Comparison of ENCODE assay signal across 11 mouse cellular contexts in genomic region chr11:106675875-106676274, GRCm38 (mm10).
DNase-seq lines count a peak whose midpoint lies in the region; ATAC-seq and TF ChIP-seq lines count a peak whose summit lies in the region.
"Had no signal": no experiment of that assay in that cellular context is flagged by ENCODE, and none has a peak within 500 bp of the region (broad histone marks: within the 10 kb centered on the region; RNA-seq: fewer than 3 reads in every experiment).

No protein-coding gene starts in this region.

- no peak overlapping the region for H3K4me3 ChIP-seq in embryonic facial prominence, embryonic 12.5 days
- no peak overlapping the region for H3K4me3 ChIP-seq in embryonic facial prominence, embryonic 10.5 days
- no peak overlapping the region for H3K4me3 ChIP-seq in kidney, adult 2 months (ENCODE audit: insufficient read depth, low read depth, low read length)
- no peak overlapping the region for H3K4me3 ChIP-seq in neural tube, embryonic 13.5 days
- H3K4me3 ChIP-seq in stomach, embryonic 15.5 days (replicated peaks), result no peak overlapping the region
- H3K4me3 ChIP-seq: hindbrain, embryonic 12.5 days had no signal

- WGBS in embryonic facial prominence, embryonic 12.5 days, result 81% methylated on average over 5 of the region's 5 CpGs
- WGBS in embryonic facial prominence, embryonic 10.5 days, result 92% methylated on average over 5 of the region's 5 CpGs
- WGBS in kidney, adult 2 months, result 81% methylated on average over 5 of the region's 5 CpGs
- WGBS in neural tube, embryonic 13.5 days, result 92% methylated on average over 5 of the region's 5 CpGs
- WGBS in stomach, embryonic 15.5 days, result 83% methylated on average over 5 of the region's 5 CpGs

- TF ChIP-seq CTCF in kidney, adult 2 months (conservative IDR thresholded peaks at IDR 0.05; ENCODE audit: insufficient read depth, insufficient read length, low read depth, low read length), result no peak

- H3K4me1 ChIP-seq in embryonic facial prominence, embryonic 12.5 days, result peaks cover 20% of the 10 kb centered on the region
- peaks cover 38% of the 10 kb centered on the region for H3K4me1 ChIP-seq in embryonic facial prominence, embryonic 10.5 days
- peaks cover 12% of the 10 kb centered on the region for H3K4me1 ChIP-seq in kidney, adult 2 months (ENCODE audit: control insufficient read depth, insufficient read depth, low read length)
- H3K4me1 ChIP-seq in neural tube, embryonic 13.5 days (replicated peaks), result peaks cover 22% of the 10 kb centered on the region
- H3K4me1 ChIP-seq in stomach, embryonic 15.5 days, result peaks cover 18% of the 10 kb centered on the region

- TF ChIP-seq POLR2A in kidney, adult 2 months (IDR thresholded peaks at IDR 0.05; ENCODE audit: low read depth, low read length), result no peak

- peak overlapping the region; percentile 63; the same call in 1 of the 2 replicates for H3K27ac ChIP-seq in embryonic facial prominence, embryonic 12.5 days
- H3K27ac ChIP-seq in embryonic facial prominence, embryonic 10.5 days (replicated peaks), result no peak overlapping the region; the same call in 1 of the 2 replicates
- H3K27ac ChIP-seq in kidney, adult 2 months (ENCODE audit: insufficient read depth, low read depth, low read length), result peak overlapping the region; percentile 86
- peak overlapping the region; percentile 89; the same call in 1 of the 2 replicates for H3K27ac ChIP-seq in neural tube, embryonic 13.5 days (replicated peaks)
- H3K27ac ChIP-seq in stomach, embryonic 15.5 days, result peak overlapping the region; percentile 78
- H3K27ac ChIP-seq: liver, embryonic 14.5 days had no signal

- no peaks in the 10 kb centered on the region for H3K36me3 ChIP-seq in embryonic facial prominence, embryonic 12.5 days
- H3K36me3 ChIP-seq in embryonic facial prominence, embryonic 10.5 days (replicated peaks), result no peaks in the 10 kb centered on the region
- H3K36me3 ChIP-seq in kidney, adult 2 months (ENCODE audit: control insufficient read depth, insufficient read depth, low read length), result no peaks in the 10 kb centered on the region
- no peaks in the 10 kb centered on the region for H3K36me3 ChIP-seq in neural tube, embryonic 13.5 days
- no peaks in the 10 kb centered on the region for H3K36me3 ChIP-seq in stomach, embryonic 15.5 days
- H3K36me3 ChIP-seq: hindbrain, embryonic 12.5 days had no signal

- H3K9ac ChIP-seq in embryonic facial prominence, embryonic 12.5 days, result no peak overlapping the region
- no peak overlapping the region for H3K9ac ChIP-seq in neural tube, embryonic 13.5 days
- H3K9ac ChIP-seq in stomach, embryonic 15.5 days, result no peak overlapping the region
- H3K9ac ChIP-seq: hindbrain, embryonic 12.5 days; liver, embryonic 14.5 days had no signal

- H3K9me3 ChIP-seq in embryonic facial prominence, embryonic 12.5 days, result no peaks in the 10 kb centered on the region
- H3K9me3 ChIP-seq in embryonic facial prominence, embryonic 10.5 days, result no peaks in the 10 kb centered on the region
- H3K9me3 ChIP-seq in neural tube, embryonic 13.5 days, result no peaks in the 10 kb centered on the region
- no peaks in the 10 kb centered on the region for H3K9me3 ChIP-seq in stomach, embryonic 15.5 days
- H3K9me3 ChIP-seq: hindbrain, embryonic 12.5 days had no signal

- no peaks in the 10 kb centered on the region for H3K27me3 ChIP-seq in embryonic facial prominence, embryonic 12.5 days
- H3K27me3 ChIP-seq in embryonic facial prominence, embryonic 10.5 days (replicated peaks; ENCODE audit: low read depth, poor library complexity, severe bottlenecking), result no peaks in the 10 kb centered on the region
- H3K27me3 ChIP-seq in kidney, adult 2 months (replicated peaks; ENCODE audit: control insufficient read depth, insufficient read depth, low read length), result no peaks in the 10 kb centered on the region
- no peaks in the 10 kb centered on the region for H3K27me3 ChIP-seq in neural tube, embryonic 13.5 days
- H3K27me3 ChIP-seq in stomach, embryonic 15.5 days (replicated peaks), result no peaks in the 10 kb centered on the region
- H3K27me3 ChIP-seq: hindbrain, embryonic 12.5 days had no signal

- no peak overlapping the region for H3K4me2 ChIP-seq in embryonic facial prominence, embryonic 12.5 days (replicated peaks)
- no peak overlapping the region for H3K4me2 ChIP-seq in neural tube, embryonic 13.5 days
- no peak overlapping the region for H3K4me2 ChIP-seq in stomach, embryonic 15.5 days
- H3K4me2 ChIP-seq: hindbrain, embryonic 12.5 days had no signal

- no peak for ATAC-seq in embryonic facial prominence, embryonic 12.5 days (ENCODE audit: insufficient number of reproducible peaks, insufficient read depth, low FRiP score, low TSS enrichment)
- no peak for ATAC-seq in neural tube, embryonic 13.5 days (ENCODE audit: low read depth)
- ATAC-seq in stomach, embryonic 15.5 days (ENCODE audit: insufficient read depth, low FRiP score, low read depth), result no peak

- DNase-seq in embryonic facial prominence, embryonic 10.5 days (ENCODE audit: low spot score), result no peak
- DNase-seq in kidney, adult 2 months, result no peak
- no peak for DNase-seq in kidney, adult 8-10 months
- DNase-seq in neural tube, embryonic 10.5 days (ENCODE audit: extremely low spot score, low spot score), result no peak
- DNase-seq in gastrocnemius, postnatal 10 days, result no peak
- DNase-seq: cerebellum, adult 11 months had no signal
